Mouse (Mus musculus) adrenal gland, adult 10 weeks (tissue): ENCODE measurements around the gene Mapk9. TPM values are rescaled to one million over a fixed set of nuclear protein-coding genes. Genes with fewer than 3 reads are reported as not detected.

Source experiments
- polyA plus RNA-seq: library from polyadenylated mRNA; stranded (reverse); fragments of 350-450 nt; fragmentation: Illumina TruSeq; extraction: RNeasy Lipid Tissue Mini Kit (QIAGEN cat#74804); gene quantifications from one replicate; pipeline ENCODE4 v1.2.3, GENCODE M21; 2014; ENCODE audit warnings: low read depth, low replicate concordance

Gene Mapk9
- polyA plus RNA-seq = 168 TPM

DNA sequence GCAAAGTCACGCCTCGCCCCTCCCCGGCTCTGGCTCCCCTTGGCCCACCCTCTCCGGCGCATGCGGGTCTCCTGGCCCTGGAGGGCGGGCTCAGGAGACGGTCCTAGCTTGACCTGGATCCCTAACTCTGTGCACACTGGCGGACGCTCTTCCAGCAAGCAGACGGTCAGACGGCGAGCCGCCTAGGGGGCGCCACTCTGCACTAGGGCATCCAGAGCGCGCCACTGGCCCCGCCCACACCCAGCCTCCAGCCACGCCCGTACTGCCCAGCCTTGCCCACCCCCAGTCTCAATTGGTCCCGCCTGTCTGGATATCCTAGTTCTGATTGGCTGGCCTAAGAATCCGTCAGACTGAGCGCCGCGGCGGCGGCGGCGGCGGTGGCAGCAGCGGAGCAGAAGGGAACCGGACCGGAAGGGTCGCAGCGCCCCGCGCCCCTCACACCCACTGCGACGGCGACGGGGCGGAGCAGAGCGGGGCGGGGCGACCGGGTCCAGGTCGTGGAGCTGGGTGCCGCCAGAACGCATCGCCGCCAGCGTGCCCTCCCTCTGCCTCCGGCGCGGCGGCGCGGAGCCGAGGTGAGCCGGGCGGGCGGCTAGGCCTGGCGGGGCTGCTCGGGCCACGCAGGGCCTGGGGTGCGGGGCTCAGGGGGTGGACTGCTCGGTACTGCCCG, at the start of gene Mapk9:
Gene Mapk9 (plus strand): TSS at position 351 of the 670 bp plus-strand sequence.

DNA sequence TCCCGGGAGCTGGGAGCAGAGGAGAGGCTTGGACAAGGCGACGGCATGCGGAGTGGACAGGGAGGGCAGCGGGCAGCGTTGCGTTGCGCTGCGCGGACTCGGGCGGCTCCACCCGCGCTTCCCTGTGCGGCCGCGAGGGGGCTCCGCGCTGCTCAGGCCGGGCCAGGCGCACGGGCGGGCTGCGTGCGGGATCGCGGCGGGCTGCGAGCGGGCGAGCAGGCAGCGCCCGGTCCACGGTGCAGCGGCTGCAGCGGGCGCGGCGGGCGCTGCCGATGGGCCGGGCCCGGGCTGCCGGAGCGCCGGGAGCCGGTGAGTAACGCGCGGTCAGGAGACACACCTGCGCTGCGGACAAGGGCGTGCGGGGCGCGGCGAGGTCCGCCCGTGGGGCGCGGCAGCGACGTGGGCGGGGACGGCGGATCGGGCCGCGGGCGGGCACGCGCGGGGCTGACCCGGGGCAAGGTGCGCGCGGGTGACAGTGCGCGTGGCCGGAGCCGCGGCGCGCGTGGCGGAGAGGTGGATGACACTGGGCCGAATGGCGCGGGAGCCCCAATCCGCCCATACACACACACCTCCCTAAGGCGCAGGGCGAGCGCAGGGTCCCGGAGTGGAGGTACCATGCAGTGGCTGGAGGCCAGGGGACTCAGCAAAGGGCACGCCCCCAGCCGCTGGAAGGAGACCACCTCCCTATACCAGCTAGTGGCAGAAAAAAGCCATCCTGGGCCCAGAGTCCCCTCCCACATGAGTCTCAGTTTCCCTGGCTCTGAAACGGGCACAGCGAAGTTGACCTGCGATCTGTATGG, 55.3 kb downstream of the Mapk9 start, which contains the start of gene Rasgef1c:
Gene Rasgef1c (plus strand): TSS at position 177 of the 800 bp plus-strand sequence.

Other genes starting within 250 kb of the Mapk9 start
- gene Flt4, start 237.5 kb upstream of the Mapk9 start, polyA plus RNA-seq = 4.5 TPM
- gene Scgb3a1, start 183.1 kb upstream of the Mapk9 start, polyA plus RNA-seq = not detected
- gene Cnot6, start 134.0 kb upstream of the Mapk9 start, polyA plus RNA-seq = 187 TPM
- 2.6 TPM for gene Gfpt2, start 52.6 kb upstream of the Mapk9 start, polyA plus RNA-seq
- not detected for gene Rasgef1c, start 55.1 kb downstream of the Mapk9 start, polyA plus RNA-seq
- gene Rnf130, start 178.6 kb downstream of the Mapk9 start, polyA plus RNA-seq = 206 TPM